Mouse (Mus musculus) activated CD4-positive, CD25-positive, alpha-beta regulatory T cell (primary cell): ENCODE data around the gene Fbxo3. TPM values are rescaled to one million over a fixed set of nuclear protein-coding genes. Genes with fewer than 3 reads are reported as not detected.

Source experiments
- polyA plus RNA-seq, 2 experiments: library from polyadenylated mRNA; unstranded; fragments of 100-300 nt; shearing (Covaris generic); gene quantifications; one replicate each; pipeline ENCODE4 v1.2.1; 2017

The Fbxo3 gene
- polyA plus RNA-seq: 10 to 100 TPM; 57.4 to 64.8 TPM

DNA sequence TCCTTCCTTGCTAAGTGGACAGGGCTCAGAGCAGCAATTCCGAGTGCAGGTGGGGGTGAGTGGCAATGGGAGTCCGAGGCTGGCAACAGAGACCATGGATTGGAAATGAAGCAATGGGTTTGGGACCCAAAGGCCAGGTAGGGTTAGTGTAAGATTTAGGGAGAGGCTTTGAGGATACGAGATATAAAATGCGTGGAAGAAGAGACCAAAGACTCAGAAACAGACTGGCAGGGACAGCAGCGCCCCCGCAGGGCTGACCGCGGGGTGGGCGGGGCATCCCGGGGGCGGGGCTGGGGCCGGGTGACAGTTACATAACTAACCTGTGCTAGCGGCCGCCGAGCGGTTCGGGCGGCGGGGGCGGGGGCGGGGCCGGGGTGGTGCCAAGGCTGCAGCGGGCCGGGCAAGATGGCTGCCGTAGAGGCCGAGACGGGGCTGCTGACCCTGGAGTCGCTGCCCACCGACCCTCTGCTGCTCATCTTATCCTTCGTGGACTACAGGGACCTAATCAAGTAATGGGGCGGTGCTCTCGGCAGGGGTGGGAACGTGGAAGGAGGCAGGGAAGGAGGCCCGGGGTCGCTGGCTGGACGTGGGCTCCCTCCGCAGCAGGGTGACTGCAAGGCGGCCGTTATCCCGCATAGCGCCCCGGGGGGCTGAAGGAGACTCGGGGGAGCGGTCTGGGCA lies at the start of gene Fbxo3:
Fbxo3 (plus strand) TSS at position 264 of the 681 bp plus-strand sequence.

DNA sequence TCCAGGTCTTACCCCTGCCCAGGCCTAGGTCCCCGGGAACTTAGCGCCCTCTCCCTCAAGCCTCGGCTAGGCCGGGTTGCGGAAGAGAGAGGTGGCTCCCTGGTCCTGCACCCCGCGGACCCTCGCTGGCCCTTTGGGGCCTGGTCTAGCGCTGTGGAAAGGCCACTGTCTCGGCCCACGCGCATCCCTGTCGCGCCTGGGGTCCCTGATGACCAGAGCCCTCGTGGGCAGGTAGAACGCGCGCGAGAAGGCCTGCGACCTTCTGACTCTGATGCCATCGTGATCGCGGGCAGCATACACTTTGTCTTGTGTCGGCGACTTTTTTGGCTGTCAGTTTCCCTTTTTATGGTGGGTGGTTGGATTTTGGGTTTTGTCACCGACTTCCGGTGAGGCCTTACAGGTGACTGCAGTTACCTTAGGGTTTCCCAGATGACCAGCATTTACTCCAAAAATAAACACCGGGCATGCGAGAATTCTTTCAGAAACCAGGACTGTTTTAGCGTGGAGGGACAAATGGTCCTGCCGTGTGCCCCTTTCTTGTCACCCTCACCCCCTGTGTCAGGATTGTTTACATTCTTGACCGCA lies 710 bp downstream of the Fbxo3 start, which contains the start of gene 4931422A03Rik:
4931422A03Rik (minus strand) TSS at position 223 of the 585 bp plus-strand sequence.

GRCm38 (mm10) chr2:104065526-104065925 lies 38.0 kb downstream of the Fbxo3 start, which contains the start of gene Gm10912:
Gm10912 (plus strand) TSS chr2:104065826.

DNA sequence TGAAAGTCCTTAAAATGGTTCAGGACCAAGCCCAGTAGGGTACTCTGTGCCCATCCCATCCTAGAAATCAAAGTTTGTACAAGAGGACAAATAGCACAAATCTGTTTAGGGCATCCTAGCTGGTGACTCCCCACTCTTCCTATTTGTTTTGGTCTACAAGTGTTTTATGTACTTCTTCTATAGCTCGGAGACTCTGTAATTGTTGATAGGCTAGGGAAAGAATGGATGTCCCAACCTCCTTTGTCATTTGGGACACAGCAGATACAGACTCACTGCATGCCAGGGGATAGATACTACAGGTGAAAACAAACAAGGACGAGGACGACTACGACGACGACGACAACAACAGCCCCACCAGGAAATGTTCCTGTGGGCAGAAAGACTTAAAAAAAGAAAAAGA lies 40.9 kb downstream of the Fbxo3 start, which contains the start of gene Gm10799:
Gm10799 (minus strand) TSS at position 101 of the 400 bp plus-strand sequence.

DNA sequence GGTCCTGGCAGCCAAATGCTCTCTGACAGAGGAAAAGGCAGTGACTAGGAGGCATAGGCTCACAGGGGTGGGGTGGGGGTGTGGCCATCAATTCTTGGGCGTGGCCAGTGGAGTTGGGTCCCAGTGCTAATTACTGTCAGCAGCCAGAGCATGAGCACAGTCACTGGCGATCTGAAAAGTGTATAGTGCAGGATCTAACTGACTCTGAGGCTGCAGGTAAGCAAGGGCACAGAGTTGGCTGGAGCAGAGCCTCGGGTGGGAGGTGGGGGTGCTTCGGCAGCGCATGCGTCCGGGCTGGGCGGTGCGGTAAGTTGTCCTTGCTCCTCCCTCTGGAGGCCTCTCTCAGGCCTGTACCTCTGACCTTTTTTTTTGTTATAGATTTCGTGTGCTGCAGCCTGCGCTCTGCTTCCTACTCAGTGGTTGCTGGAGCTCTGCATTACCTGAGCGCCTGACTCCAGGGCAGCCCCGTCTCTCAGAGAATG lies 42.2 kb downstream of the Fbxo3 start, which contains the start of gene Cd59b:
Cd59b (plus strand) TSS at position 146 of the 482 bp plus-strand sequence.

GRCm38 (mm10) chr2:104095741-104096213 lies 68.3 kb downstream of the Fbxo3 start, which contains the start of gene Cd59a:
Cd59a (plus strand) TSS chr2:104095801.

Other genes starting within 250 kb of the Fbxo3 start
- gene Caprin1, start 230.1 kb upstream of the Fbxo3 start, polyA plus RNA-seq: 100 to 1,000 TPM; 223 to 238 TPM
- gene Lmo2, start 69.7 kb upstream of the Fbxo3 start, polyA plus RNA-seq: 1 to 10 TPM; 2.7 to 5.4 TPM
- gene 4931422A03Rik, start 640 bp downstream of the Fbxo3 start, polyA plus RNA-seq: 1 to 10 TPM; 2.4 to 3.2 TPM
- gene Gm10912, start 38.1 kb downstream of the Fbxo3 start, polyA plus RNA-seq: under 1 TPM in 1 of 2 experiments, not detected in 1; 0.65 TPM
- not detected for gene Gm10799, start 40.8 kb downstream of the Fbxo3 start, polyA plus RNA-seq
- under 1 TPM in 1 of 2 experiments, not detected in 1; 0.56 TPM for gene Cd59b, start 42.1 kb downstream of the Fbxo3 start, polyA plus RNA-seq
- gene Cd59a, start 68.1 kb downstream of the Fbxo3 start, polyA plus RNA-seq: under 1 TPM; 0.41 TPM
- not detected for gene A930018P22Rik, start 95.0 kb downstream of the Fbxo3 start, polyA plus RNA-seq